Mouse (Mus musculus): Measurements from ENCODE around the gene Cebpz. TPM values are rescaled to one million over a fixed set of nuclear protein-coding genes. Genes with fewer than 3 reads are reported as not detected.

Gene Cebpz
- total RNA-seq (2015) (32.9 and 40.2 TPM in 2 replicates), total RNA-seq (2017) (101 and 115 TPM in 2 replicates)

DNA sequence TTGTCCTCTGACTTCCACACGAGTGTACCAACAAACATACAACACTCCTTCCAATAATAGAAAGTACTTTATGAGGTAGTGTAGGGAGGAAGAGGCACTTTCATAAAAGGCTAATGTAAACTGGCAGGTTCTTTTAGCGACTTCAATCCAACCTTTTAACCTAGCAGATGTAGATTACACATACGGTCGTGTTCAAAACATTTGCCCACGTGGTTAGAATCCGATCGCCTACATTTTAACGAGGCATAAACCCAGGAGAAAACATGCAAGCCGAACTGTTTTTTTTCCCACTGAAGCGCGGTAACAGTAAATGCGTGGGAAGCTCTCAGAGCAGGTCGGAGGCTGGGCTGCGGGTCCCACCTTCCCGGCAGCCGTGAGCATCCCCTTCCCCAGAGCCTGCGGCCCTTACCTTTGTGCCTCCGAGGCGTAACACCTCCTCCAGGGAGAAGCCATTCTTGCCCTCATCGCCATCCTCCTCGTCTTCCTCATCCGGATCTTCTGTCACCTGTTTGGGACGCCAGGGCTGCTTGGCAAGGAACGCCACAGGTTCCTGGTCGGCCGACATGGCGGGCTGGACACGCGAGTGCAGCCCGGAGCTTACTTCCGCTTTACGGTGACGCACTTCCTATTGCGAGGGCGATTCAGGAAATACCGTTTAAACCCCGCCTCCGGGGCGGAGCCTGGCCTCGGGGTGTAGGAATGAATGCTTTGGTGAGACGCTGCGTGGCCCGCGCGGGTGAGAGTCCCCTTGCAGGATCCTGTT, at the start of gene Cebpz, which contains the start of gene Ndufaf7:
Cebpz (minus strand) TSS at position 601 of the 763 bp plus-strand sequence.
Ndufaf7 (plus strand) TSS at position 671 of the 763 bp plus-strand sequence.
- peak; percentile 87 for ATAC-seq (ENCODE audit: poor library complexity, severe bottlenecking)

DNA sequence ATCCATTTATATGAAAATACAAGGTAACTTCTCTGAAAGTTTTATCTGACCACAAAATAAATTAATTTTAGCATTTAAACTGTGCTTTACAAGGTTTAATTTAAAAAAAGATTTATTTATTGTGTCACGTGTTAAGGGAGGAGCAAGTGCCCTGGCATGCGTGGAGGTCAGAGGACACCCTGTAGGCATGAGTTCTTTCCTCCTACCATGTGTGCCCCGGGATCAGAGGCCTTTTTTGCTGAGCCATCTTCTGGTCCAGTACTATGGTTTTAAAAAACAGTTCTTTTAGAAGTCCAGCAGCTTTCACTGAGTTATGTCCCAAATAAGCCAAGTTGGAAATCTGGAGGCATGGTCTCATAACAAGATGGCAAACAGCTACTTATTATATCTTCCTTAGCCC, 46.9 kb upstream of the Cebpz start:
- no peak for ATAC-seq (ENCODE audit: poor library complexity, severe bottlenecking)

DNA sequence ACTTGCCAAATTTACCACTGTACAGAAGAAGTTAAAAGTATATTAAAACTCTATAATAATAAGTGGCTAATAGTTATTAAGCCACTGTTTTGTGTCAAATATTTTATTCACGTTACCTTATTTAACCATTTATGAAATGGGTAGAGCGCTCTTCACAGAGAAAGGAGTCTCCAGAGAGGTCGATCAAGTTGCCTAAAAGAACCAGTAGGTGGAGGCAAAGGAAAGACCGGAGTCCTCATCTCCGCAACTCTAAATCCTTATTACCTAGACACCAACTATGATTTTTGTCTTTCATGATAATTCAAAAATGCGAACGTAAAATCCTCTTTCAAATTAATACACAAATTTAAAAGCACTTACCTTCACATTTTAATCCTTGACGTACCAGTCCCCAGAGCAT, 46.3 kb upstream of the Cebpz start:
- no peak for ATAC-seq (ENCODE audit: poor library complexity, severe bottlenecking)

DNA sequence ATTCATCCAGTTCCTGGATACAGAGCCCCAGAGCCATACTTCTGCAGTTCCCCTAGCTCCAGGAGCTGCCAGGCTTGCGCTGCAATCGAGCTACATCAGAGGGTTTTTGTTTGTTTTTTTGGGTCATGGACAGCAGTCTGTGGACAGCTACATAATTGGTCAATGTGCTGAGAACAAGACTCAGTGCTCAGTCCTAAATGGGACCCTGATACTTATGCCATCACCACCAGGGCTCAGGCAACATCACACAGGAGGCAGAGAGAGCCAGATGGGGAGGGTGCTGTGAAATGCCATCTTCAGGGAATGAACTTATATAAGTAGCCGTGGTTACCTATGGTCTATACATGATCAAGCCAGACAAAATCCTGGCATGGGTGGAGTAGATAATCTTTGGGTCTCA, 31.6 kb upstream of the Cebpz start:
- ATAC-seq (ENCODE audit: poor library complexity, severe bottlenecking): no peak

DNA sequence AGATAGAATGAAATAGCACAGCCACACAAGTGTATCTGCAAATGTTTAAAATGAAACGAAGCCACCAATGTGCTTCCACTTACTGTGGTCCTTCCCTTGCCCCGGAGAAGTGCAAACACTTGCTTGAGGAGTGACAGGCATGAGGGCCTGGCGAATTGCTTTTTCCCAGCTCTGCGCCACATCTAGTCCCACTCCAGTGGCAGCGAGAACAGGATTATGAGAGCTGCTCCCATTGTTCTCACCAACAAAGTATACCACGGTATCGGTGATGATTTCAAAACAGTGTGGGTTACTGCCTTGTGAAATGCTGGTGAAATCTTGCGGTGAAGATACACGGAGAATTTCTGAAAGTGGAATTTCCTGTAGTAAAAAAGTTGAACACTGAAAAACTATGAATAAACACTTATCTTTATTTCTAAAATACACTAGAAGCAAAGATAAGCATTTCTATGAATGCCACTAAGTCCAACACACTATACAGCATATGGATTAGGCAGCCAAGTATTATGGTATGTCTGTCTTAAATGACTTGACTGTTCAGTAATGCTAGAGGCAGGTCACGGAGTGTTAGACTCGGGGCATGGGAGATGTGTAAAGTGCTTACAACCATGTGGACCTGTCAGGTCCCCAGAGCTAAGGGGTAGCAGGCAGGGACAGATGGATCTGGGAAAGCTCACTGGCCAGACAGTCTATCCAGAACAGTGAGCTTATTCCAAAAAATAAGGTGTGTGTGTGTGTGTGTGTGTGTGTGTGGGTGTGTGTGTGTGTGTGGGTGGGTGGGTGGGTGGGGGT, 29.4 kb upstream of the Cebpz start:
- peak; percentile 92 for ATAC-seq (ENCODE audit: poor library complexity, severe bottlenecking)

DNA sequence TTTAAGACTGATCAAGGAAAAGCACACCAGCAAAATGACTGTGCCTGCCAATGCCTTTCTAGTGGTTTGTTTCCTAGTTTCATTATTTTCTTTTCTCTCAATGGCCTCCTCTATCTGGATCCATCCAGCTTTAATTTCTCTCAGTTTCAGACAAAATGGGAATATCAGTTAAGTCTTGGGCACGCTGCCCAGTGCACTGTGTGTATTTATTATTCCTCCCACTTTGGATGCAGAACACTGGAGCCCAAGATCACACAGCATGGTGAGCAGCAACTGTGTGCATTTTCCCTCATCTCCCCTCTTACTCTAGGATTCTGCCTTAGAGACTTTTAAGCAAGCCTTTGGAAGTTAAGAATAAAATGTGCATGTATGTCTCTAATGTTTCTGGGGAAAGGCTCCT, 27.5 kb upstream of the Cebpz start:
- no peak for ATAC-seq (ENCODE audit: poor library complexity, severe bottlenecking)

DNA sequence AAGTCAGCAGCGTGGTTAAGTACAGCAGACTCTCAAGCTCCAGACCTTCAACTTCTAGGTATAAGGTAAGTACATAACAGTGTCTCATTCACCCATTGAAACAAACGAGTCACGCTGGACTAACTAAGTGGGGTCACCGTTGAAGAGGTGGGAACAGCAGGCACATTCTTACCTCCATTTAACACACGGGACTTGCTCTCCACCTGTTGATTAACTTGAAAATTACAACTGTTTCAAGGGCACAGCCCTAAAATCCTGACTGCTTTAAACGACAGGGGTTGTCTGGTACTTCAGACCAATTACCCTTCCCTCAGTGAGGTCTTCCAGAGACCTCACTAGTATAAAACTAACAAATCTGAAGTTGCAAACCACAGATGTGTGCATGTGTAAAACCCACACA, 22.6 kb upstream of the Cebpz start:
- no peak for ATAC-seq (ENCODE audit: poor library complexity, severe bottlenecking)

DNA sequence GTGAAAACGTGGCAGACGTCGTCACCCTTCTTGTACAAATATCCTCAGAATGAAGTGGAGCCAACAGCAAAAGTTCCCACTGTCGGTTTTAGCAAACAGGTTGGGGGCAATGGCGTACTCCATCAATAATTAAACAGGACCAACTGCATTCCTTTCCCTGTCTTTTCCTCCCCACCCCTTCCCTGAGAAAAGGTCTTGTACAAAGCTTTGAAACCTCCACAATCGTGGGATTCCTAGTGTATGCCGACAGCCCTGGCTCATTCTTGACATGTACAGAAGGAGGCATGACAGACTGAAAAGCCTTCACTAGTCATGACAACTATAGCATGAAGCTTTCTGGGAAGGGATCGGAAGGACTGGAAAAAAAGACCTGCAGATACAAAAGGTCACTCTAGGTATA, 16.4 kb upstream of the Cebpz start:
- no peak for ATAC-seq (ENCODE audit: poor library complexity, severe bottlenecking)

DNA sequence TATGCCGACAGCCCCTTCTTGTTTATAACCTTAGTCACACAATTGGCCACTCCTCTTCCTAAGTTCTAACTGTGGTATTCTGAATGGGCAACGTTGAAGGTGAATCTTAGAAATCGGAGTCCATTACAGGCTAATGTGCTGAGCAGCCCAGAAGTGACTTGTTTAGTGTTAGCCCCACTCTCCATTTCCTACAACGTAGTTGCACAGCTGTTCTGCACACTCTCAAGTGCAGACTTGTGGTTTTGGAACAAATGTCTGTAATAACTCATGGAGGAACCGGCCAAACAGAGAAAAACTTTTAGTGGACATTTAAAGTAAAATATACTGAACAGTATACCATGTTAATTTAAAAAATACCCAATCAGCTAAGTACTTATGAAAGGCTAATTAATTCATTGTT, 15.2 kb upstream of the Cebpz start:
- no peak for ATAC-seq (ENCODE audit: poor library complexity, severe bottlenecking)

DNA sequence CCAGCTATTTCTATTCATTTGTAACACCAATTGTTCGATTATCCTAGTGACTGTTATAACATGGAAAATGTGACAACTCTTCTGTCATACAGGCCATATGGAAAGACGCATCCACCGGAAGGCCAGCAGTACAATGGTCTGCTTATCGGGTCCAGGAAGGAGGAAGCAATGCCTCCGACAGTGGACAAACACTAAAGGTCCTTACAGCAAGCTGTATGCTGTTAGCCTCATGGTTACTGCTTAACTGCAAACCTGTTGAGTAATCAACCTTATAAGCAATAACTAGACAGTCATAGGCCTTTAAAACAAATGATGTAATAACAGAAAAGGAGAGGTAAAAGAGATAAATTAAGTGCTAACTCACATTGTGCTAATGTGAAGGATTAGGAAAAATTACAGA, 14.4 kb upstream of the Cebpz start:
- ATAC-seq (ENCODE audit: poor library complexity, severe bottlenecking): peak; percentile 52; the same call in 1 of the 2 replicates

DNA sequence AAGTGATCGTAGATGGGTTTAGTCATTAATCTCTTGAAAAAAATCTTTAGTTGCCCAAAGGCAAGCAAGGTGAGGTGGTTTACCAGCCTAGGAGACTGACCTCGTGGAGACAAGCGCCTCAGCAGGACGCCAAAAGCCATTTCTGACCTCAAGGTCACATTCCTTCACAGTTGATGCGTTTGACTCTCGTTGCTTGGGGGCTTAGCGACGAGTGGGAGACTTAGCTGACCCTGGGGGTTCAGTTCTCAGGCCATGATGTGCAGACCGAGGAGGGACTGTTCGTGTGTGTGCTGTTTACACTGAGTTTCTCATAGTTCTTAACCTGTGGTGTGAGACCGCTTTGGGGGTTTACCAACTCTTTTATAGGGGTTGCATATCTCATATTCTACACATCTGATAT, 5.7 kb upstream of the Cebpz start:
- no peak for ATAC-seq (ENCODE audit: poor library complexity, severe bottlenecking)

DNA sequence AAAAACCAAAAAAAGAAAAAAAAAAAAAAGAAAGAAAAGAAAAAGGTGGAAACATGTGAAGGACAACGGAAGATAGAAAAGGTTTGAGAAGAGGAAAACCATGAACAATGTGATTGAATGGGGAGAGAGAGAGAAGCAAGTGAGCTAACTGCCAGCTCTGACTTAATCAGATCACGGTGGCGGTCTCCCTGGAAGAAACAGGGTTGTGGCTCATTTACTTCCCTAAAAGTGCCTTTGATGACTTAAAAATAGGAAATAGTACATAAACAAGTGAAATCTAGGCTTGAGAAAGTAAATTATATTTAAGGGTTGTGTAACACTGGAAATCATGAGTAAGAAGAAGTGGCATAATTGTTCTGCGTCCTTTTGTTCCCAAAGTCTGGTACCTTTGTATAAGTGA, 2.1 kb upstream of the Cebpz start:
- peak; percentile 59 for ATAC-seq (ENCODE audit: poor library complexity, severe bottlenecking)

DNA sequence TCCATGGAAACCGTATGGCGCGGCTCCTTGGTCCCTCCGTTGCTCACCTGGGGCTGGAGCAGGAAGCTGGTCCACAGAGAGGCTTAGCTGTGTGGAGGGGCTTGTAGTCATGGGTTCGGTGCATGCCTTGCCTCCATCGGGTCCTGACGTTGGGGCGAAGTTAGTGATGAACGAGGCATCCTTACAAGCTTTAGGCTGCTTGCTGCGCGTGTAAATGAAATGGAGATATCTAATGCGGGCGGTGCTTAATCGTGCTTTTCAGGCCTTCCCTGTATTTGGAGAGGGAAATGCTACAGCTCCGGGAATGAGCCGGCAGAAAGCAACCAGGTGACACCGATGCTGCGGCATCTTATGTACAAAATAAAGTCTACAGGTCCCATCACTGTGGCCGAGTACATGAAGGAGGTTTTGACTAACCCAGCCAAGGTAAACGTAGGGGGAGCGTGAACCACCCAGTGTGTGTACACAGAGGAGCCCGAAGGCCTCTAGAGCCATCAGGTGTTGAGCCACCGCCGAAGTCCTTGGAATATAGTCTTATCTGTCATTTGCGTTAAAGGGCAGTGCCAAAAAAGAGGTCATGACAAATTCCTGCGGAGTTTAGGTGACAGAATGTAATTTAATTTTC, 475 bp upstream of the Cebpz start:
- ATAC-seq (ENCODE audit: poor library complexity, severe bottlenecking): no peak

DNA sequence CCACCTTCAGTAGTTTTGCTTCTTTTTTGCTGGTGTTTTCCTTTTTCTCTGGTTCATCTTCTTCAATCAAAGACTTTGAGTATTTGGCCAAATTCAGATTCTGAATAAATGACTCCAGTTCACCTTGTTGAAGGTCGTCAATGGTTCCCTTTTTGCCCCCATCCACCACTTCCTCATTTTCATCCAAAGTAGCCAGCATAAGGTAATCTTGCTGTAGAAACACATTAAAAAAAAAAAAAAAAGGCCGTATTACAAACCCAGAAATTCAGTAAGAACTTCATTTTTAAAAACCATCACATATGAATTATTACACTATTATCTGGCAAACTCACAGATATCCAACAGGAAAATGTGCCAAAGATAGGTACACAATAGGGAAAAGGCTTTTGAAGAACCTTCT, 1.0 kb downstream of the Cebpz start:
- ATAC-seq (ENCODE audit: poor library complexity, severe bottlenecking): no peak

DNA sequence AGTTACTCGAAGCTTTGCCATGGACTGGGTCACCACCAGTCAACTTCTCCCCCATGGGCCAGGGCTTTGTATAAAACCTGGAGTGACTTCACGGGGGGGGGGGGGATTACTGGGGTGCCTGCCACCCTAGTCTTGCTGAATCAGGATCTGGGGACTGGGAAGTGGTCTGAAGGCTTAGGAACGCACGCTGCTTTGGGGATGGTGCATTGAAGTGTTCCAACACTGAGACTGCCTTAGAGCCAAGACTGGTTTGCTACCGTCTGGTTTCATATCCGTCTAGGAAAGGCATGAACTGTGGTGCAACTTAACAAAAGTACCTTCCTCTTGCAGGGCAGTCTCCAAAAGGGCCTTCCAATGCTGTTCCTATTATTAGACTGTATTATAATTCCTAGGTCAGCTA, 19.2 kb downstream of the Cebpz start:
- ATAC-seq (ENCODE audit: poor library complexity, severe bottlenecking): peak; percentile 30

DNA sequence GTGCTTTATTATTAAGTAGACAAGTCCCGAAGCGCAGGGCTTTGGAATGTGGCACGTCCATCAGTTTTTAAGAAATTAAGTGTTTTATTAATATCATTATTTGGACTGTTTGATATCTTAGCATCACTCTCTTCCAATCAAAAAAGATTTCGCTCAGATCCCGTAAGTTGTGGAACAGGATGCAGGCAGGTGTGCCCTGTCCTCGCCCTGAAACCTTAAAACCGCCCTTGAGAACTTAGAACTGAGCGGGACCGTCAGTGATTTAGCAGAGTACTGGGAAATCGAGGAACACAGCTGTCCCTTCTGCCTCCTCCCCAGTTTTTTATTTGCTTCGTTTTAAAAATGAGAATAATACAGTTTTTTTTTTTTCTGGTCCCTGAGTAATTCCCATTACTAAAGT, 20.0 kb downstream of the Cebpz start:
- no peak for ATAC-seq (ENCODE audit: poor library complexity, severe bottlenecking)

DNA sequence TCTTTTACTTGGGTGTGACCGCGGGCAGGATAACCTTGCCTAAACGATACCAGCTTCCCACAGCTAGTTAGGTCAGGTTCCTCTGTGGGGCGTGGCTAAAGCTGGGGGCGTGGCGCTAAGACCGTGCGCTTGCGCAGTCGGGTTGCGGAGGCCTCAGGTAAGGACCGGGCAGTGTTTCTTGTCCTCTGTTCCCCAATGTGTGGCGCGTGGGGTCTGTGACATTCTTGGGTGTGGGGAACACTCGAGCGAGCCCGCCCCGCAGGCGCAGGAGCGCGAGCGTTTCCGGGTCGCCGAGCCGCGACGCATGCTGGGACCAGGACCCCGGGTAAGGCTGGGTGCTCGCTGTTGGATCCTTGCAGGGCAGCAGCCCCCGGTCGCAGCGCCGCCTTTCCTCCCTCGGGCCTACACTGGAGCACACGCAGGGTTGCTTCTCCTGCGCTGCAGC, 20.5 kb downstream of the Cebpz start, which contains the start of gene Cebpzos:
Cebpzos (plus strand) TSS at position 132 of the 445 bp plus-strand sequence.
- peak; percentile 91 for ATAC-seq (ENCODE audit: poor library complexity, severe bottlenecking)

DNA sequence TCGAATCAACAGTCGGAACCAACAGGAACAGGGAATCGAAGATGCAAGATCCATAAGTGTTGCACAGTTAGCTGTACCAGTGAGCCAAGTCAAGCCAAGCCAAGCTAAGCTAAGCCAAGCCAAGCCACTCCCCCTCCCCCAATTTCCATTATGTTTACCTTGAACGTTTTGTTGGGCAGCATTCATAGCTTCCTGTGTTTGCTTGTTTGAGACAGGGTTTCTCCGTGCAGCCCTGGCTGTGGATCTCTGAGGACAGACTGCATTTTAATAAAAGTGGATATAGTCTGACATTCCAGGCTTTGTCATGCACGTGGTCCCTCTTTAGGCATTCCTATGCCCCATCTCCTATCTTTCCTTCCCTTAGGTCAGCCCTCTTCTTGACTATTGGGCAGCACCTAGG, 21.1 kb downstream of the Cebpz start:
- ATAC-seq (ENCODE audit: poor library complexity, severe bottlenecking): no peak

DNA sequence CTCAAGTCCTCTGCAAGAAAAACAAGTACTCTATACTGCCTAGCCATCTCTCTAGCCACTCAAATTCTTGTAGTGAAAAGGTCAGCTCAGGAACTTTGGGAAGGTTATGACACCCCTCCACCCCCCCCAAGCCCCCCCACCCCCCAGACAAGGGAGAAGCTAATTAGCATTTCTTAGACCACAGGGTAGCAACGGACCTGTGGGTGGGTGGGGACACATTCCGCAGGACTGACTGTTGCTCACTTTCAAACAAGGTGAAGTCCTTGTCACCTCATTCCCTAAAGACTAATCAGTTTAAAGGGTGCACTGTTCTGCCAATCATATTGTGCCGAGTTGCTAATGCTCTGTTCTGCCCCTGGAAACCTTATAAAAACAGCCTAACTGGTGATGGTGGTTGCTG, 22.9 kb downstream of the Cebpz start:
- no peak for ATAC-seq (ENCODE audit: poor library complexity, severe bottlenecking)

DNA sequence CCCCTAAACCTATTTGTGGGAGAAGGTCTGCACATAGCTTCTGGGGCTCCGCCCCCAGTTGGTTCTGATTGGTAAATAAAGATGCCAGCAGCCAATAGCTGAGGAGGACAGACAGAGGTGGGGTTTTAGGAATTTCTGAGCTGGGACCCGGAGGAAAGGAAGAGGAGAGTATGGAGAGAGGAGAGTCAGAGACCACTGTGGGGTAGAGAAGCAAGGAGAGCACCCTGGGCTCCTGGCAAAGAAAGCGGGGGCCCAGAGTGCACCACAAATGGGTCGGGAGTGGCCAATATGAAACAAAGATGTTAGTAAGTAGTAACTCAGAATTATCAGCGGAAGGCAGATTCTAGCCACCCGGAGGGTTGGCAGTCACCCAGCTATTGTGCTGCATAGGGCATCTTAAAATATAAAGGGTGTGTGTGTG, 24.0 kb downstream of the Cebpz start:
- no peak for ATAC-seq (ENCODE audit: poor library complexity, severe bottlenecking)

DNA sequence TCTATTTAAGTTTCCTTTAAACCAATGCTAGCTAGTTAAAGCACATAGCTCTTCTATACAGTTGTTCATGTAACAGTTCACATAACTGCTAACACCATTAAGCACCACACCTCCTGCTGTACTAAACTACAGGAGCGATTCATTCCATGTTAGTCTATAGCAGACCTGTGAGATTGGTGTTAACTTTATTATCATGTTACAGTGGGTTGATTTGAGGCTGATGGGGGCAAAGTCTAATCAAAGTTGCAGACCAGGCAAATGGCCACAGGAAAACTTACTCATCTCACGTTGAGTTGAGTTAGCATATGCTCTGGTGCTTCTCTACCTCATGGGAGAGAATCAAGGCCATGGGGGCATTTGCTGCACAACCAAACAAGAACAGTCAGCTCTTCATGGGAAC, 27.5 kb downstream of the Cebpz start:
- ATAC-seq (ENCODE audit: poor library complexity, severe bottlenecking): no peak

DNA sequence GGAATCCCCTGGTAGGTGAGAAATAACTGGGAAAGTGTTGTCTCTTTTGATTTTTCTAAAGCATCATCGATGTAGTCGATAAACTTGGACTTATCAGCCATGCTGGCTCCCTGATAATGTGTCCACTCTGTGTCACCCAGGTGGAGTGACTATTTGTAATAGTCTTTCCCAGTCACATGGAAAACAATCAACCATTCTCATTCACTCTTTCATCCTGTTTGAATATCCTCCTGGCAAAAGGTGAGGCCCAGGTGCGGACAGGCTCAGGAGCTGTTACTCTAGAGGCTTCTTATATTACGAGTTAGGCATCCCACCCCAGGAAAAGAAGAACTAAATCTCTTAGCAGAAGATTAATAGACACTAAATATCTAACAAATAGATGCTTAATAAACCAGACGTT, 30.0 kb downstream of the Cebpz start, which contains the start of gene Sult6b1:
Sult6b1 (minus strand) TSS at position 101 of the 400 bp plus-strand sequence.
- no peak for ATAC-seq (ENCODE audit: poor library complexity, severe bottlenecking)
